Mouse (Mus musculus): ENCODE results near the gene Gars. TPM values are rescaled to one million over a fixed set of nuclear protein-coding genes. Genes with fewer than 3 reads are reported as not detected.

The Gars gene
- polyA plus RNA-seq, 1 experiment: 75.3 TPM

DNA sequence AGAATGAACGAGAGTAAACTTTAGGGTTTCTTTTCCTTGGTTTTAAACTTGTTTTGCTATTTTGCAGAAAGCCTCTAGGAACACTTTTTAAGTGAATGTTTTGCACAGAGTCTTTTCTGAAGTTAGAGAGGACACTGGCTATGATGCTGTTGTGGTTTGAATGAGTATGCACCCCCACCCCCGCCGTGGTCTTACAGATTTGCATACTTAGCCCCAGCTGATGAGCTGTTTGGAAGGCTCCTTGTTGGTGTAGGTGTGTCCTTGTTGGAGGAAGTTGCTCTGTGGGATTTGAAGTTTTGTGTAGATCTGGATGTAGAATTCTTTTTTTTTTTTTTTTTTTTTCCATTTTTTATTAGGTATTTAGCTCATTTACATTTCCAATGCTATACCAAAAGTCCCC, 19.6 kb downstream of the Gars start:
- Histone ChIP-seq H3K4me3 (replicated peaks) (no peak overlapping the region), H3K4me1 (peaks cover 70% of the 10 kb centered on the region), H3K27me3 (replicated peaks) (no peaks in the 10 kb centered on the region), H3K9me3 (no peaks in the 10 kb centered on the region), H3K36me3 (replicated peaks; ENCODE audit: low read length) (peaks cover 98% of the 10 kb centered on the region)
- TF ChIP-seq FLI1 (IDR thresholded peaks at IDR 0.05; ENCODE audit: low read length): no peak

DNA sequence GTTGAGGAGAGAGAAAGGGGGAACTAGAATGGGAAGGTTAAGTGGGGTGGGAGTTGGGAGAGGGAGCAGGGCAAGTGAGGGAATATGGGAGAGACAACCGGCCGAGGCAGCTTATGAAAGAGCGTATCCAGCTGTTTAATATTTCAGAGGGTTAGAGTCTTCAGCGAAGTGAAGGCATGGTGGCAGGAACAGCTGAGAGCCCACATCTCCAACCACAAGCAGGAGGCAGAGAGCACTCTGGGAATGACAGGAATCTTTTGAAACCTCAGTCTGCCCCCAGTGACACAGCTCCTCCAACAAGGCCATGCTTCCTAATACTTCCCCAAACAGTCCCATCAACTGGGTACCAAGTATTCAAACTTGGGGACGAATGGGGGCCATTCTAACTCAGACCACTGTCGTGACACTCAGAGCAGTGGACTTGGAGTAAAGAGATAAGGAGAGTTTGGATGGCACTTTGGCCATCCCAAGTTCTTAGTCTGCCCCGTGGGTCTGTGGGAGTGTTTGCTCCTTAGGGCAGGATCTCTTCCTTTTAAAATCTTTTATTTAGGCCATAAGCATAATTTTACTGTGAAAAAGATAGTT, 22.5 kb downstream of the Gars start:
- H3K4me1 ChIP-seq: peaks cover 98% of the 10 kb centered on the region
- peaks cover 99% of the 10 kb centered on the region for H3K36me3 ChIP-seq (replicated peaks; ENCODE audit: low read length)
- TF ChIP-seq GATA1 (IDR thresholded peaks at IDR 0.05; ENCODE audit: borderline replicate concordance, low read length) (no peak), FLI1 (IDR thresholded peaks at IDR 0.05; ENCODE audit: low read length) (no peak)
- H3K4me3 ChIP-seq (replicated peaks): no peak overlapping the region
- H3K27me3 ChIP-seq (replicated peaks): no peaks in the 10 kb centered on the region
- no peaks in the 10 kb centered on the region for H3K9me3 ChIP-seq

DNA sequence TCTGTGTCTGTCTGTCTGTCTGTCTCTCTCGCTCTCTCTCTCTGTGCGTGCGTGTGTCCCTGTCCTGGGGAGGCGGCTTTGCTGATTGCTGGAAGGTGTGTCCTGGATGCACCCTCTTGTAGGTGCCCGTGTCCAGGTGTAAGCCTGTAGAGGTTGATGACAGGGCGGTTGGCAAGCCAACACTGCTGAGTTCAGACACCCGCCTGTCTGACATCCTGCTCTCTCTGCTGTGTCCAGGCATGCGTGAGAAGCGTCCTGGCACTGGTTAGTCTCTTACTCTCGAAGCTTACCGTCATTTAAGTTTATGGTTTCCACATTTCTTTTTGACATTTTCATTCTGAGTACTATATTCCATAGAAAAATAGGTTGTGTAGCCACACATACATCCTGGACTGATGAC, 23.5 kb downstream of the Gars start:
- H3K4me3 ChIP-seq (replicated peaks): no peak overlapping the region
- H3K9me3 ChIP-seq: no peaks in the 10 kb centered on the region
- TF ChIP-seq GATA1 (IDR thresholded peaks at IDR 0.05; ENCODE audit: borderline replicate concordance, low read length) (no peak), FLI1 (IDR thresholded peaks at IDR 0.05; ENCODE audit: low read length) (no peak)
- H3K36me3 ChIP-seq (replicated peaks; ENCODE audit: low read length): peaks cover 99% of the 10 kb centered on the region
- no peaks in the 10 kb centered on the region for H3K27me3 ChIP-seq (replicated peaks)
- H3K4me1 ChIP-seq: peaks cover 97% of the 10 kb centered on the region

DNA sequence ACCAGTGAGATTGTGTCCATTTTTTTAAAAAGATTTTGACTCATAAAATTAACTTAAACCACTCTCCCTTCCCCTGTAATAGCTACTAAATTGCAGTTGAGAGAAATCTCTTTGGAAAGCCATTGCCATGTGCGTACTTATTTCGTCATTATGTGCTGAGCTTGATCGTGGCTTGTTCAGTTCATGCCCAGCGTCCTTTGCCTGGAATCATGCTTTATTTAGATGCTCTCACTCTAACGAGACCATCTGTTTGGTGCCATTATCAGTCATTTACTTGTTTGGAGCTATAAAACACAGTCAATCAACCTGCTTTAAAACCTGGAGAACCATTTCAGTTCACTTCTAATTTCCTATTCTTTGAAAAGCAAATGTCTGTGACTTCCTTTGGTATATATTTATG, 24.4 kb downstream of the Gars start:
- peaks cover 97% of the 10 kb centered on the region for H3K36me3 ChIP-seq (replicated peaks; ENCODE audit: low read length)
- no peak for TF ChIP-seq FLI1 (IDR thresholded peaks at IDR 0.05; ENCODE audit: low read length)
- TF ChIP-seq GATA1 (IDR thresholded peaks at IDR 0.05; ENCODE audit: borderline replicate concordance, low read length): no peak

DNA sequence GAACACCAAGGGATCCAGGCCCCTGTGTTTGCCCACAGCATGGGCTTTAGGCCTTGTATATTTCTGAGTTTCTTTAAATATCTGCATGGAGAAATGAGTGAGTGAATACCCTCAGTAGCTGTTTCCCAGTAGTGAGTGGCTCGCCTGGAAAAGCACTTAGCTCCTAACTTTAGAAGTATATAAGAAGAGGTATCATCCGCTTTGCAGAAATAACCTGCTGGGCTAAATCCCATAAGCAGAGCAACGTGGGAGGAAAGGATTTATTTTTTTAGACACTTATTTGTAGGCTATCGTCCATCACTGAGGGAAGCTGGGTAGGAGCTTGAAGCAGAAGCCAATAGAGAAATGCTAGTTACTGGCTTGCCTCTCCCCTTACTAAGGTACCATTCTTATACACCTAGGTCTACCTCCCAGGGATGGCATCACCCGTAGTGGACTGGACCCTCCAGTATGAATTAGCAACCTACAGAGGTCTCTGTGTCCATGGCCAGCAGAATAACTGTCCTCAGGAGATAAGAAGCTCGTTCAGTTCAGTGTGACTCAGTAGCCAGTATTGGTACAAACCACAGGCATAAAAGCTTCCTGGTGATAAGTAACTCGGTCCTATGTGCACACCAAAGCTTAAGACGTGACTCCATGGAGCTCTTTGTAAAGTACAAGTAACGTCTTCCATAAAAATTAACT, 26.1 kb downstream of the Gars start:
- Histone ChIP-seq H3K27me3 (replicated peaks) (no peaks in the 10 kb centered on the region), H3K9me3 (no peaks in the 10 kb centered on the region), H3K36me3 (replicated peaks; ENCODE audit: low read length) (peaks cover 99% of the 10 kb centered on the region), H3K4me3 (replicated peaks) (peak overlapping the region; percentile 33), H3K4me1 (peaks cover 72% of the 10 kb centered on the region)
- TF ChIP-seq FLI1 (IDR thresholded peaks at IDR 0.05; ENCODE audit: low read length): no peak
- peak; percentile 27; the same call in 1 of the 3 replicates for TF ChIP-seq GATA1 (IDR thresholded peaks at IDR 0.05; ENCODE audit: borderline replicate concordance, low read length)

More for the DNA sequence above, 24.4 kb downstream of the Gars start:
- Histone ChIP-seq H3K4me1 (peaks cover 89% of the 10 kb centered on the region), H3K4me3 (replicated peaks) (no peak overlapping the region), H3K27me3 (replicated peaks) (no peaks in the 10 kb centered on the region), H3K9me3 (no peaks in the 10 kb centered on the region)

DNA sequence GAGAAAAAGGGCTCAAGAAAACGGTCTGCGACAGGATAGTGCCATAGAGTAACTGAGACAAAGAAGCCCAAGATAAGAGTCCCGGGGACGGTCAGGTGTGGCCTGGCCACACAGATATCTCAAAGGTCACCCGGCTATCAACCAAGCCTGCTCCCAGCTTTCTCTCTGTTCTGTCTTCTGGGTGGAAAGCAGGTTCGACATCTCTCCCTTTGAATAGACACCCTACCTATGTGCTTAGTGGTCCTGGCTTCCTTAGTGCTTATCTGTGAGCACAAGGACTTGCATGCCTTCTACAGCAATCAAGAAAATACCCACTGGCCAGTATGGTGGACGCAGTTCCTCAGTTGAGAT, 26.6 kb downstream of the Gars start:
- Histone ChIP-seq H3K9me3 (no peaks in the 10 kb centered on the region), H3K36me3 (replicated peaks; ENCODE audit: low read length) (peaks cover 99% of the 10 kb centered on the region), H3K4me1 (peaks cover 66% of the 10 kb centered on the region), H3K27me3 (replicated peaks) (no peaks in the 10 kb centered on the region), H3K4me3 (replicated peaks) (peak overlapping the region; percentile 21)
- no peak for TF ChIP-seq FLI1 (IDR thresholded peaks at IDR 0.05; ENCODE audit: low read length)
- no peak for TF ChIP-seq GATA1 (IDR thresholded peaks at IDR 0.05; ENCODE audit: borderline replicate concordance, low read length)

DNA sequence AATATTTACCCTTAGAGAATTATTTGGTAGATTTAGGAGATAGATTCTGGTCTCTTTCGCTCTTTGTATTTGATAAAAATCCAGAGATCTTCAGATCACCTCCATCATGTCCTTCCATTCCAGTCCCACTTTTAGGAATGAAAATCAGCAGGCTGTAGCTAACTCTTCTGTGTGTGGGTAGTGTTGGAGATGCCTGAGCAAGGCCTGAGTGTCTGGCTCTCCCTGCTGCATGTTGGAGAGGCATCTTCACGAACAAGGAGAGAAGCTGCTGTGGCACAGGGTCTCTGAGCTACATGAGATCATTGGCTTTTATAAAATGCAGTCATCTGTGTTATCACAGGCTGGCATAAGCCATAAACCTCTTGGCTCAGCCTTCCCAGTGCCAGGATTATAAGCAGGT, 28.1 kb downstream of the Gars start:
- Histone ChIP-seq H3K4me3 (replicated peaks) (no peak overlapping the region), H3K27me3 (replicated peaks) (no peaks in the 10 kb centered on the region), H3K9me3 (no peaks in the 10 kb centered on the region), H3K36me3 (replicated peaks; ENCODE audit: low read length) (peaks cover 96% of the 10 kb centered on the region), H3K4me1 (peaks cover 52% of the 10 kb centered on the region)
- TF ChIP-seq FLI1 (IDR thresholded peaks at IDR 0.05; ENCODE audit: low read length) (no peak), GATA1 (IDR thresholded peaks at IDR 0.05; ENCODE audit: borderline replicate concordance, low read length) (no peak)

DNA sequence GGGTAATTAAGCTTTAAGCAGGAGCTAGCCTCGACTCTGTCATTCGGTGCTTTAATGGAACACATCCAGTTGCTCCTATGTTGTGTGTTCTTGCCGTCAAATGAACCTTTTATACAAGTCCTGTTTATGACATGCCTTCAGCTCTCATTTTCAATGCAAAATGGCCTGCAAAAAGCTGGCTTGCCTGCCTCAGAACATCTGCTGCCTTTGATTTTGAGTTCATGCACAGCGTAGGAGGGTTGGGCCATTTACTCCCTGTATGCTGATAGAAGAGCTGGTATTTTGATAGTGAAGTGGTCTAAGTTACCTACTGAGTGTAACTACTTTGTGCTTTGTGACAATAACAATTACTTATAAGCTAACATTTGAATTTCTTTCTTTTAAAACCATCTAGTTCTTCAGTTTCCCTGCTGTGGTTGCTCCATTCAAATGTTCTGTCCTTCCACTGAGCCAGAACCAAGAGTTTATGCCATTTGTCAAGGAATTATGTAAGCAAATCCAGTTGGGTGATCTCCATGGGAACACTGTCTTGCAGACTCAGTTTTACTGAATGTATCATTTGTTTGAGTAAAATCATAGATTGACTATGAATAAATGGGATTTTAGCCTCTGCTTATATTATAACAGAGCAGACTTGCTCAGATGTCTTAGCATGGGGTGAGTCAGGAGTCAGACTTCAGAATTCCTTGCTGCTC, 38.9 kb downstream of the Gars start:
- Histone ChIP-seq H3K4me3 (replicated peaks) (no peak overlapping the region), H3K4me1 (no peaks in the 10 kb centered on the region), H3K9me3 (no peaks in the 10 kb centered on the region), H3K27me3 (replicated peaks) (no peaks in the 10 kb centered on the region), H3K36me3 (replicated peaks; ENCODE audit: low read length) (peaks cover 100% of the 10 kb centered on the region)
- no peak for TF ChIP-seq GATA1 (IDR thresholded peaks at IDR 0.05; ENCODE audit: borderline replicate concordance, low read length)
- no peak for TF ChIP-seq FLI1 (IDR thresholded peaks at IDR 0.05; ENCODE audit: low read length)

DNA sequence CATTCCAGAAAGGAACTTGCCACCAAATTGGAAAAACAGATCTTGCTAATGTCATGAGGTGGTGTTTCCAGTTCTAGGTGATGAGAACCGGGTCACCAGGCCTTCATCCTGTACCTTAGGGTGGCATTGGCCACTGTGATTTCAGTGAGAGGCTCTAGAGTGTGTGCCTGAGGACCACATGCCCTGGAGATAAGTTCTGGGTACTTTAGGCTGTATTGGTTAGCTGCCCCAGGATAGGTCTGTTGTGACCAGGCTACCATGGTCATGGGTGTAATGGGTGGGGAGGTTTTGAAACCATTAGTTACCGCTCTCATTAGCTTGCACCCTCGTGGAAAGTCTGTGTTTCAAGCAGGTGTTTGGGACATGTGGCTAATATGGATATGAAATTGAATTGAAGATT, 43.6 kb downstream of the Gars start:
- Histone ChIP-seq H3K4me1 (peaks cover 9% of the 10 kb centered on the region; the same call in 1 of the 2 replicates), H3K27me3 (replicated peaks) (peaks cover 16% of the 10 kb centered on the region), H3K4me3 (replicated peaks) (no peak overlapping the region), H3K36me3 (replicated peaks; ENCODE audit: low read length) (peaks cover 59% of the 10 kb centered on the region), H3K9me3 (no peaks in the 10 kb centered on the region)
- TF ChIP-seq GATA1 (IDR thresholded peaks at IDR 0.05; ENCODE audit: borderline replicate concordance, low read length): no peak
- TF ChIP-seq FLI1 (IDR thresholded peaks at IDR 0.05; ENCODE audit: low read length): no peak

Measured in megakaryocyte, embryonic 14.5 days (primary cell).